Mouse (Mus musculus) E14TG2a.4 (cell line): ENCODE data around the gene Slc18b1.

Source experiments
- CTCF ChIP-seq: conservative IDR thresholded peaks from 2 replicates; pipeline ENCODE4 v1.5.1; 2014; ENCODE audit warnings: low read length
- NANOG ChIP-seq: IDR thresholded peaks from 2 replicates; pipeline ENCODE4 v1.6.1; 2014; ENCODE audit warnings: borderline replicate concordance, low read length, mixed read lengths
- POU5F1 ChIP-seq: IDR thresholded peaks from 2 replicates; pipeline ENCODE4 v1.6.1; 2014; ENCODE audit warnings: low read length, borderline replicate concordance

DNA sequence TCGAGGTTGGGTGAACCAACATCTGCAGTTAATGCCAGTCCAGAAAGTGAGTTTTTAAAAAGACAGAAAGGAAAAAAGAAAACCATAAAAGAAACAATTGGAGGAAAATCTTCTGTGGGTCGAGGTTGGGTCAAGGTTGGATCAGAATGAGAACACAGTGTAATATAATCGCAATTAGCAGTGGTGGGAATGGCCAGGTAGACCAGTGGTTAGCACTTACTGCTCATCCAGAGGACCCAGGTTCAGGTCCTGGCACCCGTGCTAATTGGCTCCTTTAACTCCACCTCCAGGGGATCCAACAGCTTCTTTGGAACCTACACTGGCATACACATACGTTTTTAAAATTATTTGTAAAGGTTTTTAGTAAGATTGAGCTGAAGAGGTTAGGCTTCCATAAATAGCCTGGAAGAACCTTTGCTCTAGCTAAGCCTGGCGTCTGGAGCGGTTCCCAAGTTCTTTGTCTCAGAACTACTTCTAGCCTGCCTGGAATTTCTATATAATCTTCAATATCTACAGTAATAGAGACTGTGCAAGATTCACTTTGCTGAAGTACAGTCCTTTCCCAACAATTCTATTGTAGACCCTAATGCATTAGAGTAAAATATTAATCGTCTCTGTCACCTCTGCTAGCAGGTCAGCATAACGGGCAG is 790 bp upstream of the Slc18b1 start:
- no peak for TF ChIP-seq CTCF
- no peak for TF ChIP-seq NANOG
- no peak for TF ChIP-seq POU5F1
